21 mouse cellular contexts compared by ENCODE assay signal in genomic region chr17:89449391-89449790, GRCm38 (mm10).
DNase-seq lines count a peak whose midpoint lies in the region; ATAC-seq and TF ChIP-seq lines count a peak whose summit lies in the region.
"Had no signal": no experiment of that assay in that cellular context is flagged by ENCODE, and none has a peak within 500 bp of the region (broad histone marks: within the 10 kb centered on the region; RNA-seq: fewer than 3 reads in every experiment).

No protein-coding gene starts in this region.

- no peak overlapping the region for H3K27ac ChIP-seq in kidney, adult 2 months (ENCODE audit: insufficient read depth, low read depth, low read length)
- no peak overlapping the region for H3K27ac ChIP-seq in liver, adult 2 months (replicated peaks; ENCODE audit: insufficient read depth, low read depth, low read length)
- no peak overlapping the region for H3K27ac ChIP-seq in liver, postnatal 0 days (ENCODE audit: low read depth)

- no peak for TF ChIP-seq POLR2A in kidney, adult 2 months (IDR thresholded peaks at IDR 0.05; ENCODE audit: low read depth, low read length)
- TF ChIP-seq POLR2A in liver, adult 2 months (IDR thresholded peaks at IDR 0.05; ENCODE audit: extremely low read depth, insufficient read depth, low read length), result no peak

- H3K4me3 ChIP-seq in kidney, adult 2 months (ENCODE audit: insufficient read depth, low read depth, low read length), result no peak overlapping the region
- no peak overlapping the region for H3K4me3 ChIP-seq in liver, adult 2 months (ENCODE audit: insufficient read depth, low read depth, low read length)
- H3K4me3 ChIP-seq in liver, postnatal 0 days (ENCODE audit: low read depth, low read length), result no peak overlapping the region

- TF ChIP-seq EP300 in liver, postnatal 0 days (IDR thresholded peaks at IDR 0.05; ENCODE audit: low read depth), result no peak

- H3K79me2 ChIP-seq in liver, adult 2 months (ENCODE audit: control insufficient read depth, insufficient read depth, low read length), result no peaks in the 10 kb centered on the region

- no peaks in the 10 kb centered on the region for H3K36me3 ChIP-seq in kidney, adult 2 months (ENCODE audit: control insufficient read depth, insufficient read depth, low read length)
- H3K36me3 ChIP-seq in liver, adult 2 months (ENCODE audit: control insufficient read depth, insufficient read depth, low read length), result no peaks in the 10 kb centered on the region
- no peaks in the 10 kb centered on the region for H3K36me3 ChIP-seq in liver, postnatal 0 days (replicated peaks; ENCODE audit: insufficient read depth, low read length)
- H3K36me3 ChIP-seq: G1E had no signal

- no peak for ATAC-seq in liver, postnatal 0 days
- ATAC-seq: activated CD4-positive, CD25-positive, alpha-beta regulatory T cell, adult 4 months; CD4-positive, CD25-positive, alpha-beta regulatory T cell, adult 4 months; Patski had no signal

- H3K27me3 ChIP-seq in kidney, adult 2 months (replicated peaks; ENCODE audit: control insufficient read depth, insufficient read depth, low read length), result no peaks in the 10 kb centered on the region; the same call in 1 of the 2 replicates
- H3K27me3 ChIP-seq in liver, adult 2 months (ENCODE audit: control insufficient read depth, insufficient read depth, low read length), result no peaks in the 10 kb centered on the region
- H3K27me3 ChIP-seq in liver, postnatal 0 days (ENCODE audit: insufficient read depth, low read length), result no peaks in the 10 kb centered on the region
- H3K27me3 ChIP-seq: CH12.LX, Patski had no signal

- no peak overlapping the region for H3K9ac ChIP-seq in liver, adult 2 months (ENCODE audit: low read depth, low read length)
- H3K9ac ChIP-seq in liver, postnatal 0 days (replicated peaks), result no peak overlapping the region

- H3K4me2 ChIP-seq in liver, postnatal 0 days (ENCODE audit: low read depth, low read length), result no peak overlapping the region

- no peaks in the 10 kb centered on the region for H3K9me3 ChIP-seq in liver, postnatal 0 days (ENCODE audit: low read length)
- H3K9me3 ChIP-seq: G1E had no signal

- H3K4me1 ChIP-seq in kidney, adult 2 months (ENCODE audit: control insufficient read depth, insufficient read depth, low read length), result no peaks in the 10 kb centered on the region
- no peaks in the 10 kb centered on the region for H3K4me1 ChIP-seq in liver, adult 2 months (ENCODE audit: control insufficient read depth, insufficient read depth, low read length)
- H3K4me1 ChIP-seq in liver, postnatal 0 days (ENCODE audit: insufficient read depth), result no peaks in the 10 kb centered on the region

- peak; percentile 10 for DNase-seq in kidney, adult 2 months
- no peak for DNase-seq in kidney, postnatal 14 days
- peak; percentile 25 for DNase-seq in kidney, adult 9 months
- no peak for DNase-seq in kidney, postnatal 25 days
- peak; percentile 94 for DNase-seq in liver, adult 2 months (ENCODE audit: extremely low read depth, low read depth, low spot score)
- no peak for DNase-seq in liver, postnatal 0 days
- DNase-seq: adrenal gland, adult 2 months; adrenal gland, adult 8-10 months; adrenal gland, postnatal 10 days; adrenal gland, postnatal 14 days; adrenal gland, postnatal 25 days; adrenal gland, postnatal 36 days; B cell, adult 2 months; cerebellum, adult 11 months; cerebellum, adult 11-12 months; cerebellum, adult 18-20 months had no signal

- no peak for TF ChIP-seq CTCF in kidney, adult 2 months (conservative IDR thresholded peaks at IDR 0.05; ENCODE audit: insufficient read depth, insufficient read length, low read depth, low read length)
- no peak for TF ChIP-seq CTCF in liver, adult 2 months (IDR thresholded peaks at IDR 0.05; ENCODE audit: low read depth, low read length)
- no peak for TF ChIP-seq CTCF in liver, postnatal 0 days (IDR thresholded peaks at IDR 0.05; ENCODE audit: low read depth)

Comparison
In these comparisons a context has a peak if more than half of its experiments do, and no peak if none do; other contexts are left out.
1. DNase-seq: peak in kidney, adult 2 months (single experiment), kidney, adult 9 months (single experiment) and liver, adult 2 months (single experiment); none in kidney, postnatal 14 days (single experiment), kidney, postnatal 25 days (0 of 2) and liver, postnatal 0 days (single experiment).